Mouse (Mus musculus): ENCODE data around the gene Osm. TPM values are rescaled to one million over a fixed set of nuclear protein-coding genes. Genes with fewer than 3 reads are reported as not detected.

Osm gene
- total RNA-seq, 2 experiments from 2014 or later: not detected

DNA sequence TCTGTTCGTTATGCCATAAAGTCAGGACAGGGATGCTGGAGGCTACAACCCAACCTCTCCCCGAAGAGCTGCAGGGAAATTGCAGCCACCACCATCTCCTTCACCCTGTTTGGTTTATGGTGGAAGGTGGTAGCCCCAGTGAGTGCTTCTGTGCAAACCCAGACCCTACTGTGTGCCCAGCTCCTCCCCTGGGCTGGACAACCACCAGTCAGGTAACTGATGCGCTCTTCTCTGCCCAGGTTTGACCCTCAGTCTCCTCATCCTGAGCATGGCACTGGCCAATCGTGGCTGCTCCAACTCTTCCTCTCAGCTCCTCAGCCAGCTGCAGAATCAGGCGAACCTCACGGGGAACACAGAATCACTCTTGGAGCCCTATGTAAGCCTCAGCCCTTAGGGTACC is 1.9 kb downstream of the Osm start:
- DNase-seq (ENCODE audit: low spot score): no peak

DNA sequence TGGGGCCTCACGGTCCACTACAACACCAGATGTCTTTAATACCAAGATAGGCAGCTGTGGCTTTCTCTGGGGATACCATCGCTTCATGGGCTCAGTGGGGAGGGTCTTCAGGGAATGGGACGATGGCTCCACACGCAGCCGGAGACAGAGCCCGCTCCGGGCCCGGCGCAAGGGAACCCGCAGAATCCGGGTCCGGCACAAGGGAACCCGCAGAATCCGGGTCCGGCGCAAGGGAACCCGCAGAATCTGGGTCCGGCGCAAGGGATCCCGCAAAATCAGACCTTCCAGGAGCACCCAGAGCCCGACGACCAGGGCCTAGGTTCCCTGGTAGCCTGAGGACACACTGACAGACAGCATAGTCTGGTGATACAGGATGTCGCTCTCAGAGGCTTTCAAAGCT is 3.5 kb downstream of the Osm start:
- DNase-seq (ENCODE audit: low spot score): no peak

DNA sequence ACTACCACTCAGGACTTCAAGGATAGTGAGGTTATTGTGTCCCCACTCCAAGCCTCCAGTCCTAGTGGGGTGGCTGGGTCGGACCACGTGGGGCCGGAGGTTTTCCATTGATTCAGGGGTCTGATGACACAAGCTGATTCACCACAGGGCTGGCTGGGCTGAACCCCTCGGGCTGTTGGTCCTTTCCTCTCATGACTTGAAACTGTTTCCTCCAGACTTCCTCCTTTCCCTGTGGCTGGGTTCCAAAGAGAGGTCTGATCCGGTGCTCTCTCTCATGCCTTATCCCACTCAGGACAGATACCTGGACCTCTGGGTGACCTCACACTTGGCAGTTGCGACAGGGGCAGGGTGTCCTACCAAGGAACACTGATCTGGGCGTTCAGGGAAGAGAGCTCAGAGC is 3.9 kb downstream of the Osm start:
- DNase-seq (ENCODE audit: low spot score): no peak

DNA sequence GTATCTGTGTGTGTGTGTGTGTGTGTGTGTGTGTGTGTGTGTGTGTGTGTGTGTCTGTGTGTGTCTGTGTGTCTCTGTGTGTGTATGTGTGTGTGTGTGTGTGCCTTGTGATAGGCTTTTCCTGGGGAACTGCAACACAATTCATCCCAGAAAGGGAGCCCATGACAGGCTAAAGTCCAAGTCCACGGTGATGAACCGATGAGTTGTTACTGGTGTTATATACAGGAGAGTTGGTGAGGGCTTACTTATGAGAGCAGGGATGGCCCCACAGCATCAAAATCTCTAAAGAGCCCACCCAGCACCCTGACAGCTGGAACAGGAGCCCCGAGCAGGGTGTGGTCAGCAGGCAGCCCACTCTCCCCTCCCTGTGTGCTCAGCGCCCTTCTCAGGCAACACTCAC is 5.0 kb downstream of the Osm start:
- DNase-seq (ENCODE audit: low spot score): no peak

DNA sequence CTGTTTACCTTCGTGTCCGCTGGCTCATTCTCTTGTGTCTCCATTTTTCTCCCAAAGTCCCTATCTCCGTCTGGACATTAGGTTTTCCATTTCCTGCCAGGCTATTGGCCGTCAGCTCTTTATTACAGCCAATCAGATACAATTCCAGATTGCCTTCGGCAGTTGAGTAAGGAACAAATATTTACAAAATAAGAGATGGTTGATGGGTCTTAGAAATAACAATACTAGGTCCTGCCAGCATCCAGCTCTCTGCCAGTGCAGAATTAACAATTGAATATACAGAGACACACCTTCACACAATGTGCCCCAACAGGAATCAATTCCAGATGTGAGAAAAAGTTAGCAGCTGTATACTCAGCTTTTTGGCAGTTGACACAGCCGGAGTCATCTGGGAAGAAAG is 9.9 kb downstream of the Osm start:
- DNase-seq (ENCODE audit: low spot score): no peak

DNA sequence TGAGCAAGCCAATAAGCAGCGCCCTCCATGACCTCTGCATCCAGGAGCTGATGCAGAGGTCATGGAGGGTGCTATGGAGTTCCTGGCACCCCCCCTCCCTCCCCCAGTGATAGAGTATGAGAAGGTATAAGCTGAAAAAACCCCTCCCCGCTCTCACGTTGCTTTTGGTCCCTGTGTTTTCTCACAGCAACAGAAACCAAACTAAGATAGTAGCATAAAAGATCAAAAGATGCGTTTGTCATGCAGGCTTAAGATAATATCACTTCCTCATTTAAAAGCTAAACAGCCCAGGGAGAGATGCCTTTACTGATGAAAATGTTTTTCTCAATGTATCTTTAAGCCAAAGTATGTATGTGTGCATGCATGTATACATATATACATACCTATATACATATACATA is 10.4 kb downstream of the Osm start:
- DNase-seq (ENCODE audit: low spot score): no peak

DNA sequence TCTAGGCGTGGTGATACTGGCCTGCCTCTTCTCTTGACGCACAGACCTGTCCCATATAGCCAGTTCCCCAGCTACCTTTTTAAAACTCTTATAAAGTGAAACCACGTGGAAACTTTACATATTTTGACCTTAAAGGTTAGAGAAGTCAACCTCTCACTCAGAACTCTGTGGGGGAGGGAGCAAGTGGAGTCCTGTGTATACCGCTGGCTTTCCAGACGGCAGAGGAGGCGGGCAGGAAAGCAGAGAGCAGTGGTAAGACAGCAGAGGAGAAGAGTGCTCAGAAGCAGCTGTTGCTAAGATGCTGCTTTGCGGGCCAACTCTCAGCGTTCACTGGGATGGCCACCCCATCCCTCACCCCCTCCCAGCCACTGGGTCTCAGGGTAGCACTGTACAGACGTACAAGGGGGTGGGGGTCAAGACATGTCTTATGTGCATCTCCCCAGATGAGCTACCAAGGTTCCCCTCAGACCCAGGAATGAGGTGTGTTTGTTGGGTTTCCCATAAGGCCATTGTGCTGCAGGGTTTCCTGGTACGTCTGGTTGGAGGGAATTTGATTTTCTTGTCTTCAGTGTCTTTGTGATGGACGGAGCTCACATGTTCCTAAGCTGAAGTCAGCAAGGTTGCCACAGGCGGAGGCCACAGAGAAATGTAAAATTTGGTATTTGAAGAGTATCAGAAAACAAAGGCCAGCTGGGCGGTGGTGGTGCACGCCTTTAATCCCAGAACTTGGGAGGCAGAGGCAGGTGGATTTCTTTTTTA is 11.2 kb downstream of the Osm start:
- no peak for DNase-seq (ENCODE audit: low spot score)

DNA sequence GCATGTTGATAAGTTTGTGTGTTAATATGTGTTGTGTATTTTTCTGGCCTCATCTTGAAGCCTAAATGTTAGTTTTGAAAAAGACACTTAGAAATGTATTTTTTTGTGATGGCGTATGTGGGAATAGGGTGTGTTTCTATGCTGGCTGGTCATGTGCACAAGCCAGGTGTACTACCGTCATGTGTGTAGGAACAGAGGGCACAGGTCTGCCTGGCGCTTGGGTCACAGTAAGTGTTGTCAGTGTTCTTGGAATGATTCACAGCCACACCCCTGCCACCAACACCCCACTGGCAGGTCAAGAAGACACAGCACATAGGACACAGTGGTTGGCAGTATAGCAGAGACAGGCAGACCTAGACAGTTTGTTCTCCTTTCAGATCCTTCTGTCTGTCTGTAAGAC is 12.9 kb downstream of the Osm start:
- DNase-seq (ENCODE audit: low spot score): no peak

DNA sequence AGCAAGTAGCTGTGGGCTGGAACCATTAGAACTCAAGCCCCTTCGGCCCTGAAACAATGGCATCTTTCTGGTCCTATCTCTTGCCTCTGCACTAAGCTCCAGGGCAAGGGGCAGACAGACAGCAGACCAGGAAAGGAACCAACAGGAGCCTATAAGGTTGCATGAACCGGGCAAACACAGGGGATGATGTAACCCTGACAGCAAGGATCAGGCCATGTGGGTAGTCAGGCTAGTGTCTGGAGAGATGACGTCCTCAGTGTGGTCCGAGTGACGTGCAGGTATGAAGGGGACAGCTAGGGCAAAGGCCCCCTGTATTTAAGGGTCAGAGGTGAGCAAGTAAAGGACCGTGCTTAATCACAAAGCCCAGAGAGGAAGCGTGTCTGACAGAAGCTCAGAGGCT is 14.1 kb downstream of the Osm start:
- no peak for DNase-seq (ENCODE audit: low spot score)

DNA sequence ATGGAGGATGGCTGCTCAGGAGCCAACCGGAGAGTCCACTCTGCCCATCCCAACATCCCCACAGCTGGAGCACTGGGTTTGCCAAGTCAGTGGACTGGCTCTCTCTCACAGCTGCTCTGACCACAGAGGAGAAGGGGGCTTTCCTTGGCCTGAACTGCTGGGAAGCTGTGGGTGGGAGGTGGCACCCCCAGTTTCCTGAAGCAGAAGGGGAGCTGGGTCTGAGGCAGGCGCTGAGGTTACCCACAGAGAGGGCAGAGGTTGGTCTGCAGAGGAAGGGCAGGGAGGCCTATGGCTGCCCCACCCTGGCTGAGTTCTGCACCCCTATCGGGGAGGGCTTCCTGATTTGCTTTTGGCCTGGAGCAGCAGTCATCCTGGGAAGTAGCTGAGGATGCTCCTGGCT is 15.2 kb downstream of the Osm start:
- DNase-seq (ENCODE audit: low spot score): no peak

DNA sequence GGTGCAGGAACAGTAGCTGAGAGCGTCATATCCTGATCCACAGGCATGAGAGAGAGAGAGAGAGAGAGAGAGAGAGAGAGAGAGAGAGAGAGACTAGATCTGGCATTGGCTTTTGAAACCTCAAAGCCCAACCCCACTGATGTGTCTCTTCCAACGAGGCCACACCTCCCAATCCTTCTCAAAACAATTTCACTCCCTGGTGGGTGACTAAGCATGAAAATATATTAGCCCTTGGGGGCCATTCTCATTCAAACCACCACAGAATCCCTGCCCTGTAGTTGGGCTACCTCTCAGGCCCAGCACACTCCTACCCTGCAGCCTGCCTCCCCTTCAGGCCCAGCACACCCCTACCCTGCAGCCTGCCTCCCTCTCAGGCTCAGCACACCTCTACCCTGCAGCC is 16.7 kb downstream of the Osm start:
- no peak for DNase-seq (ENCODE audit: low spot score)

DNA sequence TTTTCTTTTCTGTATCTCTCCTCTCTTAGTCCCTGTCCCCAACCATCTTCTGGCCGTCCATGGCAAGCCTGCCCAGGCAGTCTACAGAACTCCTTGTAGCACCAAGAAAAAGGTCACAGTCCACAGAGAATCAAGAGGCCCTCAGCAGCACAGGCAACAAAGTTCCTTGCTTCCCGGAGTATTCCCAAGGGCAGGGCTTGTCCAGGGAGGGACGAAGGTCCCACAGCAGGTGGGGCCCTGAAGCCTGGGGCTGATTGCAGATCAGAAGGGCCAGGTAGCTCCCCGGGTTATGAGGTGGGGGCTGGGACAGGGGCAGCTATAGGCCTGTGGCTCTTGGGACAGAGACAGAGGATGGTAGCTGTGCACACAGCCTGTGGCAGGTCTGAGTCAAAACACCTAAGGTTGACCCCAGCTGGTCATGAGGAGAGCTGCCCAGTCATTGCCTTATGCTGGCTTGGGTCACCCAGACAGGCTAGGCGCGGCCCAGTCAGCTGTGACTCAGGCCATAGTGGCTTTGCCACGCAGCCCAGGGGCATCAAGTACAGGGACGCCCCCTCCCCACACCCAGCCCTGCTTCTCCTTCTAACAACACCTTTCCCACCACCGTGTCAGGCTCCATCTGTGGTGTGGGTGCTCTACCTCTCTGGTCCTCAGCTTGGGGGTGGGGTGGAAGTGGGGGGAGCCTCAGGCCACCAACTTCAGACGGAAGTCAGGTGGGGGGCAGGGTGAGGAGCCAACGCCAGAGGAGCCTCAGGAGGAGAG is 20.8 kb downstream of the Osm start, which contains the start of gene Lif:
TSS of gene Lif (plus strand) at position 712 of the 762 bp plus-strand sequence.
- DNase-seq (ENCODE audit: low spot score): no peak

DNA sequence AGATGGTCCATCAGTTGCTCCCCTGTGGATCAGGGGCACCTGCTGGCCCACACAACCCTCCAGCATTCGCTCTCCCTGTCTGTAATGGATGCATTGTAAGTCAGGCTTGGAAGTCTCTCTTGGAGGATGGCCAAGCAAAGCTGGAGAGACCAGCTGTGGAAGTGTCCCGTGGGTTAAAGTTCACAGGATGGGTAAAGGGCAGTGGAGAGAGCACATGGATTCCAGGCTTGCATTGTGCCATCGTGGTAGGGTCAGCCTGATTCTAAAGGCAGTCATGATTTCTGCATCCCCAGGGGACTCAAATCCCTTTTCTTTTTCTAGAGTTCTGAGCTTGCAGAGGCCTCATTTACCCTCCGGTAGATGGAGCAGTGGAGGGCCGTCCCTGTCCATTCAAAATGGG is 21.5 kb downstream of the Osm start:
- no peak for DNase-seq (ENCODE audit: low spot score)

DNA sequence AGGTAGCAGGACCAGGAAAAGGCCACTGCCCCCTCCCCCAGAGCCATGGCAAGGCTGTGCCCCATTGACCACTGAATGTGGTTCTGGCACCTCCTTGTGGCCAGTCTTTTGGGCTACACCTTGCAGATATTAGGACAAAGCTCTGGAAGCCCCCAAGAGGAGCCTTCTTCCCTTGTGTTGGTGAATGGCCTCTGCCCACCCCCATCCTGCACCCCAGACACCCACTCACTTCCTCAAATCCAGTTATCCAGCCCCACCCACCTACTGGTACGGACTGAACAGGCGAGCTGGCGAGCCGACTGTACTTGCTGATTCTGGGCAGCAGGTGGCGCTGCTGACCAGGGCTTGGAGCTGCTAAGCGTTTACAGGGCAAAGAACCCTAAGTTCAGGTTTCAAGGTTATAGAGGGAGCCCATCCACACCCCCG is 22.4 kb downstream of the Osm start:
- peak; percentile 82 for DNase-seq (ENCODE audit: low spot score)

DNA sequence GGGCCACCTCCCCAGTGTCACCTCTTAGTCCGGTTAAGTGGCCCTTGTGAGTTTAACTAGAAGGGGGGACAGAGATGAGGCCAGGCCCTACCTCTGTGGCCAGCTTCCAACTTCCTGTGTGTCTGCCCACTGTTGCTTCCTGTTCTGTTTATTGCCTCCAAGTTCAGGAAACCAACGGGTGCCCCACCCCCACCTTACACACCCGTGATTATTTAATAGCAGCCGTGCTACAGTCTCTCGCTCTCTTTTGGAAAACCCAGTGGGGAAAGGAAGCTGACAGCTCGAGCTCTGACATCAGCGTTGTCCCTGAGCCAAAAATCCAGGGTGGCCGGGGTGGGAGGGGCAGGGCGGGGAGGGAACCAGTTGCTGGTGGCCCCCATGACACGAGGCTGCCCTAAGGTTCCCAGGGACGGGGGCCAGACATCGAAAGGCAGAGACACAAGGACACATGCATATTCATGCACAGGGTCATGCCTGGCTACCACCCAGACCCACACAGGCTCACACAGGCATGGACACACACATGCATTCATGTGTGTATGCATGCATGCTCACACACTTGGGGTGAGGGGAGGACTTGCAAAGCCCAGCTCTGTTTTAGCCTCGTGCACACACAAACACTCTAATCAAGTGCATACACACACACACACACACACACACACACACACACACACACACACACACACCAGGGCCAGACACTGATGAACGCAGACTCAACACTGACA is 24.4 kb downstream of the Osm start:
- DNase-seq (ENCODE audit: low spot score): peak; percentile 45

DNA sequence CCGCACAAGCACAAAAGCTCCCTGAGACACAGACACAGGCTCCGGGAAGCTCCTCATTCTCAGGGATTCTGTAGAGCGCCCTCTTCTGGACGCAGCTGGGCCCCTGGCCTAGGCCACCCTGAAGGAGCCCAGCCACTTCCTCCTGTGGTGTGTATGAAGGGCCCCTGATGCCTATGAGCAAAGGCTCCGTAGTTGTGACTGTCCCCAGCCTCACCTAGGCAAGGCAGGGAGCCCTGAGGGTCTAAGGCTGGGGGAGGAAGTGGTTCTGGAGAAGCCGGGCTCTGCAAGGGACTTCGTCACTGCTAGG is 24.9 kb downstream of the Osm start:
- peak; percentile 43 for DNase-seq (ENCODE audit: low spot score)

DNA sequence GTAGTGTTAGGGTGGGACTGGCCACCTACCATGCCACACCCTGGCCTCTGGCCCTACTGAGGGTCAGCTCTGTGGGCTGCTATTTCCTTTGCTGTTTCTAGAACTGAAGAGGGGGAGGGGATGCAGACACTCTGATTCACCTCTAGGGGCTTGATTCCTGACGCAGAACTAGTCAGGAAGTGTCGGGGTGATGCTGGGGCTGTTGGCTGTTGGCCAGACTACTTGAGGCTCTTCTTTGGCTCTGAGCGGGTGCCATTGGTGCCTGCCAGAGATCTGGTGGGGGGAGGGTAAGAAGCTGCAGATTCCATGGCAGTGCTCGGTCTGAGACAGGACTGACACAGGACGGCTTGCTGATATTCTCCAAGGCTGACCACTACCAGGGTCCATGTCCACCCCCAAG is 25.7 kb downstream of the Osm start:
- DNase-seq (ENCODE audit: low spot score): no peak

DNA sequence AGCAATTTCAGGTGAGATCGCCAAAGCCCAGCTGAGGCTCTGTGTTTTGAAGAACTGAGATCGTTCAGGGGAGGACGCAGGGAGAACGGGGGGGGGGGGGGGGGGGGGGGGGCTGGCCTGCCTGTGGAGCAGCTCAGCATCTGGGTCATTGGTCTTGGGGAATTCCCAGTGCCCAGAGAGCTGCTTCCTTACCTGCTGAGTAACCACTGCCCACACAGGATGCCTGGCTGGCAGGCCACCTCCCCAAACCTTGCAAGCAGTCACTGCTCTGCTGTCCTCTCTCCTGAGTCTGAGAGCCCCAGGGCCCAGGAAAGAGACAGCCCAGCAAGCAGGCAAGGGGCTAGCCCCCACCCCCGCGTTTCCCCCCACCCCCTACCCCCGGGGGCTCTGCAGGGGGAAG is 26.6 kb downstream of the Osm start:
- no peak for DNase-seq (ENCODE audit: low spot score)

DNA sequence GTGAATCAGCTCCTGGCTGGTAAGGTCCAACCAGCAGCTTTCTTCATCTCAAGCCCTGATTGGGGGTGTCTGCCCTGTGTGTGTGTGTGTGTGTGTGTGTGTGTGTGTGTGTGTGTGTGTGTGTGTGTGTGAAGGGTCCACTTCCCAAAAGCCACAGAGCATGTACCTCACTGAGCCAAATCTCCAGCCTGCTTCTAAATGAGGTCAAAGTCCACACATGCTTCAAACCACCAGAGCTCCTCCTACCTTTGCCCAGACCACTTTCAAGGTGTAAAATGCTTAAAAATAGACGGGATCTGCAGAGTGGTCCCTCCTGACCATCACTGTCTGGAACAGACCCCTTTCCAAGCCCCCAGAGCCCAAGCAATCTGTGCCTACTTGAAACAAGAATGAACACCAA is 27.1 kb downstream of the Osm start:
- DNase-seq (ENCODE audit: low spot score): no peak

DNA sequence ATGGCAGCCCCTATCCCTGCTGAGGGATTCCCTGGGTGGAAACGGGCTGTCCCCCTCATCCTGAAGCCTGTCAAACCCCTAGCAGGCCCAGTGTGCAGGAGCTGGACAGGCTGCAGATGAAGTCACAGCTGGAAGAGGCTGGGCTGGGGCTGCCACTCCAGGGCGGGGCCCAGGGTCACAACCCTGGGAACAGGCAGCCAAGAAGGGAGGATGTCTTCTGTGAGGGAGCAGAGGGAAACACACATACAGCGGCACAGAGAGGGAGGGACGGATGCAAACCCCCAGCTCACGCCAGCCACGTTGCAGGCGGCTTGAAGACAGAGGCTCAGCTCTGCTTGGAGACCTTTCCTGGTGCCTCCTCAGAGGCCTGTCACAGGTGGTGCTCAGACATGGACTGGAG is 27.8 kb downstream of the Osm start:
- peak; percentile 69 for DNase-seq (ENCODE audit: low spot score)

DNA sequence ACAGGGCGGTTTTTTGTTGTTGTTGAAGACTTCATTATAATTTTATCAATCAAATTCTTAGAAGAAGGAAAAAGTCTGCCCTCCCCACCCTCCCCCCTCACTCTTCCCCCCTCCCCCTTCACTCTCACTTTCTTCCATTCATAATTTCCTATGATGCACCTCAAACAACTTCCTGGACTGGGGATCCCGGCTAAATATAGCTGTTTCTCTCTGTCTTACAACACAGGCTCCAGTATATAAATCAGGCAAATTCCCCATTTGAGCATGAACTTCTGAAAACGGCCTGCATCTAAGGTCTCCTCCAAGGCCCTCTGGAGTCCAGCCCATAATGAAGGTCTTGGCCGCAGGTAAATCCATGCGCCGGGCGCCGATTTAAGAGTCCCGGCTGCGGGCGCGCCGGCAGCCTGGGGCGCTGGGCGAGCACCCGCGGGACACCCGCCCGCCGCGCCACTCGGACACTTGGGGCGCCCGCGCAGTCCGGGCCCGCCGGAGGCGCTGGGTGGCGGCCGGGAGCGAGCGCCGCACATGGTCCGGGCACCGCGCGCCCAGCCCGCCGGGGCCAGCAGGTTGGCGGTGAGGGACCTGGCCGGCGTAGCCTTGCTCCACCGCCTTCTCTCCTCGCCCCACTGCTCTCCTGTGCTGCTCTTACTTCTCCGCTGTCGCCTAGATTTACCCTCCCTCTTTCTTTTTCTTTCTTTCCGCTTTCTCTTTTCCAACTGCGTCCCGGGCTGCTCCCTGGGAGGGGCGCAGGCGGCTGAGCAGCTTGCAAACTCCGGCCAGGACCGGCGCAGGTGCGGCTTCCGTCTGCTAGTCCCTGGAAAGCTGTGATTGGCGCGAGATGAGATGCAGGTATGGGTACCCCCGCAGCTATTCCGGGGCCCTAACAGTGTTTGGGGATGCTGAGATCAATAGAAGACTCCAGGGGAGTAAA is 30.3 kb downstream of the Osm start:
- DNase-seq (ENCODE audit: low spot score): no peak

DNA sequence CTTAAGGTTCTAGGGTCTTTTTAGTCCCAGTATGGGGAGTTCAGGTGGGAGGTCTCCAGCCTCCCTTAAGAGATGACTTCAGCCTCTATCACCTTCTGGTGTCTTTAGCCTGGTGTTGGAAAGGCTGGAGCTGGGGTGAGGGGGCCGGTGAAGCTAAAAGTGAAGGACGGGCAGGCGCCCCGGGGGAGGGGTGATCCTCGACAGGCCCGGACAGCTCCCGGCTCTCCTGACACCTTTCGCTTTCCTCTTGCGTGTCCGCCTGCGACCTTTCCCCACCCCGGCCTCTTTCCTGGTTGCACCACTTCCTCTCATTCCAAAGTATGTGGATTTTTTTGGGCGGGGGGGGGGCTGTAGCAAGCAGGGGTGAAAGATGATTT is 31.0 kb downstream of the Osm start:
- no peak for DNase-seq (ENCODE audit: low spot score)

Measured in gastrocnemius, adult 18-20 months (tissue).